Mouse (Mus musculus): ENCODE data around the gene Disp2.

DNA sequence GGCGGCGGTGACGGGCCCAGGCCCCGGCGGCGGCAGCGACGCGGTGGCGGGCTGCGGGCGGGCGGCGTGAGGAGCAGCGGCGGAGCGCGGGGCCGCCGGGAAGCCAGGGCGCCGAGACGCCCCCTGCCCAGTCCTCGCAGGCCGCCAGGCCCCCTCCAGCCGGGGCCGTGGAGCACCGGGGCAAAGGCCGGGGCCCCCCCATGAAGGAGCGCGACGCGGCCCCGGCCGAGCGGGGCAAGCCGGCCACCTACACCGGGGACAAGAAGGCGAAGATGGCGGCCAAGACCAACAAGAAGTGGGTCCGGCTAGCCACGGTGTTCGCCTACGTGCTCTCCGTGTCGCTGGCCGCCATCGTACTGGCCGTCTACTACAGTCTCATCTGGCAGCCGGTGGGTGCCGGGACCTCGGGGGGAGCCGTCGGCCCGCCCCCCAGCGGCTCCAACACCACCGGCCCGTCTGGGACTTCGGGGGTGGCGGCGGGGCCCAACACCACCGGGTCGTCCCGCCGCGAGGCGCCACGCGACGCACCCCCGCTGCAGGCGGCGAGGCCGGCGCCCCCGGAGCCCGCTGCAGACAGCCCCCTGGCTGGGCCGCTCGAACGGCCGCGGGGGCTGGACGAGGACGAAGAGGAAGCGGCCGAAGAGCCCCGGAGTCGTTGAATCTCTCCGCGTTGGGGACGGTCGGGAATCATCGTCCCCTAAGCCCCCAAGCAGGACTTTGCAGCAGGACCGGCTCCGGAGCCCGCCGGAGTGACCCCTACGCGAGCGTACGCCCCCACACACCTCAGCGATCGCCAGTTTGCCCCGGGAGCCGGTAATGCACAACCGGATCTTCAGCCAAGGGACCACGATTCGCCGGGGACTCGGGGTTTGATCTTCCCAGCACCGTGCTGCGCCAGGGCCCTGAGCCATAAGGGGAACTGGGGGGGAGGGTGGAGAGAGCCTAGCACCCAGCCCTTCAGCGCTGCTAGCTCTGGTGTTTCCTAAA is 33.3 kb upstream of the Disp2 start:
- no peak for TF ChIP-seq GATA1 (IDR thresholded peaks at IDR 0.05; ENCODE audit: low read length)
- no peak for TF ChIP-seq TAL1 (IDR thresholded peaks at IDR 0.05; ENCODE audit: low read length)

Measured in erythroblast, embryonic 14.5 days (primary cell).